Mouse (Mus musculus) liver, adult 2 months (tissue): Measurements from ENCODE around the gene 2210016F16Rik.

Source experiments
- CTCF ChIP-seq: fragments of 200-500 bp; IDR thresholded peaks from 2 replicates; pipeline ENCODE4 v1.5.1; 2011; ENCODE audit warnings: low read depth, low read length, control low read depth
- POLR2A ChIP-seq: fragments of 200-500 bp; IDR thresholded peaks from 2 replicates; pipeline ENCODE4 v1.6.1; 2011; ENCODE audit warnings: low read length, control low read depth; ENCODE audit not compliant: insufficient read depth; ENCODE audit errors: extremely low read depth

GRCm38 (mm10) chr13:58334116-58334515 lies 50.9 kb downstream of the 2210016F16Rik start:
- no peak for TF ChIP-seq CTCF
- no peak for TF ChIP-seq POLR2A
